Mouse (Mus musculus) embryonic facial prominence, embryonic 14.5 days (tissue): ENCODE results near the gene Itpr3. TPM values are rescaled to one million over a fixed set of nuclear protein-coding genes. Genes with fewer than 3 reads are reported as not detected.

Source experiments
- ATAC-seq: fragments of 200-750 bp; cut with Nextera tagmentation; 2 replicates; pipeline ENCODE4 v1.8.0; 2017; ENCODE audit warnings: low read depth, moderate number of reproducible peaks, moderate TSS enrichment
- DNase-seq: peaks from one replicate; pipeline ENCODE4 v3.0.0-alpha.2; 2015; ENCODE audit warnings: low spot score
- H3K27ac ChIP-seq: fragments of 300-500 bp; sonication (generic); replicated peaks from 2 replicates; pipeline ENCODE4 v1.5.1; 2014; ENCODE audit warnings: low read depth, mild to moderate bottlenecking, low read length, moderate library complexity
- H3K27me3 ChIP-seq: fragments of 300-500 bp; sonication (generic); replicated peaks from 2 replicates; pipeline ENCODE4 v1.6.1; 2014; ENCODE audit warnings: low read length; ENCODE audit not compliant: control insufficient read depth, insufficient read depth
- H3K36me3 ChIP-seq: fragments of 300-500 bp; sonication (generic); 2 replicates; pipeline ENCODE4 v1.6.1; 2014; ENCODE audit warnings: low read length, mixed read lengths; ENCODE audit not compliant: control insufficient read depth, insufficient read depth
- H3K4me1 ChIP-seq: fragments of 300-500 bp; sonication (generic); 2 replicates; pipeline ENCODE4 v1.6.1; 2014; ENCODE audit warnings: antibody characterized with exemption, low read length; ENCODE audit not compliant: control insufficient read depth, insufficient read depth
- H3K4me2 ChIP-seq: fragments of 300-500 bp; sonication (generic); 2 replicates; pipeline ENCODE4 v1.6.1; 2014; ENCODE audit warnings: low read depth, mild to moderate bottlenecking, low read length, moderate library complexity, mixed read lengths
- H3K4me3 ChIP-seq: fragments of 300-500 bp; sonication (generic); 2 replicates; pipeline ENCODE4 v1.5.1; 2014; ENCODE audit warnings: low read depth, mild to moderate bottlenecking, low read length
- H3K9ac ChIP-seq: fragments of 300-500 bp; sonication (generic); 2 replicates; pipeline ENCODE4 v1.6.1; 2014; ENCODE audit warnings: low read depth, mild to moderate bottlenecking, low read length, moderate library complexity, mixed read lengths
- H3K9me3 ChIP-seq: fragments of 300-500 bp; sonication (generic); 2 replicates; pipeline ENCODE4 v1.6.1; 2016; ENCODE audit warnings: low read length; ENCODE audit not compliant: control insufficient read depth
- WGBS: fragments of 180-500 bp; shearing (Covaris S2); extraction: QIAGEN DNeasy Blood & Tissue Kit; methylation state at CpG from one replicate; pipeline ENCODE4 v1.1.7; 2014; 5-methylcytosine and 5-hydroxymethylcytosine counted together
- polyA plus RNA-seq: library from polyadenylated mRNA; unstranded; fragments of >200 nt; fragmentation: Nextera tagmentation; extraction: Ambion mirVana; gene quantifications from 2 replicates; pipeline ENCODE4 v1.2.1, GENCODE M21; 2014

Gene Itpr3
- polyA plus RNA-seq, 1 experiment from 2014 or later, result 5.0 TPM

DNA sequence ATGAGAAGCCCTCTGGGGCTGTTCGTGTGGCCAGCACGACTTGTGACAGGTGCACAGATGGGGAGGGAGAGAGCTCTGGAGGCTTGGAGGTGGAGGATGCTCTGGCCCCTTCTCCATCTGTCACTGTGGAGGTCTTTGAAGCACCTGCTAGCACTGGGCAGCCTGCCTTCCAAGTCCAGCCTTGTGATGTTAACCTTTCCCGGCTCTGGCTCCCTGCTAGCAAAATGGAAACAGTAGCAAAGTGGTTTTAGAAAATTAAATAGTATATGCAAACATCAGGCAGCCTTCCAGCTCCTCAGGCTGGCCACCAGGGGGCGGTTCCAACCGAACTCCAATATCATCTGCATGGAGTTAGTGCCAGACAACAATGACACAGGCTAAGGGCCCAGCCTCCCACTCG, 14.5 kb downstream of the Itpr3 start:
- Histone ChIP-seq H3K4me2 (no peak overlapping the region), H3K36me3 (no peaks in the 10 kb centered on the region), H3K4me1 (no peaks in the 10 kb centered on the region; the same call in 1 of the 2 replicates), H3K27ac (no peak overlapping the region), H3K9me3 (no peaks in the 10 kb centered on the region), H3K9ac (no peak overlapping the region), H3K4me3 (no peak overlapping the region), H3K27me3 (no peaks in the 10 kb centered on the region)
- DNase-seq (no peak), ATAC-seq (no peak)
- WGBS, result 47% methylated on average over 6 of the region's 6 CpGs

DNA sequence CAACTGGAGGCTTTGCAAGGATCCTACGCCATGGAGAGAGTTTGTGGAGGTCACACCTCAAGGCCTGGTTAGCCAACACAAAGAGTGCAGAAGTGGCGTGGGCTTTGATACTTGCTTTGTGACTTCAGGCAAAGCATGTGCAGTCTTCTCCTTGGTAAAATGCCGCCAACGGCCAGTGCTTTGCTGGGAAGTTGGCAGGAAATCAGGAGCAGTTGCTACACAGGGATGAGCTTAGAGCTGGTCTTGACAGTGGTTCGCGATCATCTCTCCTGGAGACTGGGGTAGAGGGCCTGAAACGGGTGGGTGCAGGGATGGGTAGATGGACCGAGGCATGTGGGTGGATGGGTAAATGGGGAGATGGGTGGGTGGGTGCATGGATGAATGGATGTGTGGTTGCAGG, 15.3 kb downstream of the Itpr3 start:
- H3K27ac ChIP-seq, result no peak overlapping the region
- 88% methylated on average over 8 of the region's 8 CpGs for WGBS
- H3K27me3 ChIP-seq, result no peaks in the 10 kb centered on the region
- no peak overlapping the region for H3K4me2 ChIP-seq
- H3K4me1 ChIP-seq, result no peaks in the 10 kb centered on the region; the same call in 1 of the 2 replicates
- DNase-seq (no peak), ATAC-seq (no peak)
- no peaks in the 10 kb centered on the region; the same call in 1 of the 2 replicates for H3K9me3 ChIP-seq
- no peak overlapping the region for H3K4me3 ChIP-seq
- H3K9ac ChIP-seq, result no peak overlapping the region
- H3K36me3 ChIP-seq, result no peaks in the 10 kb centered on the region

- H3K27ac ChIP-seq, result no peak overlapping the region
- WGBS, result 82% methylated on average over 5 of the region's 5 CpGs
- DNase-seq (no peak), ATAC-seq (no peak)
- no peaks in the 10 kb centered on the region for H3K36me3 ChIP-seq
- no peak overlapping the region for H3K4me3 ChIP-seq
- H3K27me3 ChIP-seq, result no peaks in the 10 kb centered on the region
- peaks cover 7% of the 10 kb centered on the region for H3K9me3 ChIP-seq
- H3K4me1 ChIP-seq, result no peaks in the 10 kb centered on the region; the same call in 1 of the 2 replicates
- no peak overlapping the region for H3K4me2 ChIP-seq
- H3K9ac ChIP-seq, result no peak overlapping the region
Measured at GRCm38 (mm10) chr17:27073126-27073525, 16.0 kb downstream of the Itpr3 start.

GRCm38 (mm10) chr17:27073778-27074177, 16.7 kb downstream of the Itpr3 start:
- no peak for ATAC-seq
- H3K9ac ChIP-seq, result no peak overlapping the region
- no peak for DNase-seq
- H3K27ac ChIP-seq, result peak overlapping the region; percentile 6; the same call in 1 of the 2 replicates
- no peak overlapping the region for H3K4me3 ChIP-seq
- 55% methylated on average over 9 of the region's 9 CpGs for WGBS
- H3K9me3 ChIP-seq, result peaks cover 7% of the 10 kb centered on the region
- no peak overlapping the region for H3K4me2 ChIP-seq
- H3K4me1 ChIP-seq, result no peaks in the 10 kb centered on the region; the same call in 1 of the 2 replicates
- no peaks in the 10 kb centered on the region for H3K36me3 ChIP-seq
- H3K27me3 ChIP-seq, result no peaks in the 10 kb centered on the region

GRCm38 (mm10) chr17:27074236-27074635, 17.1 kb downstream of the Itpr3 start:
- H3K27me3 ChIP-seq, result no peaks in the 10 kb centered on the region
- peak overlapping the region; percentile 4 for H3K9ac ChIP-seq
- H3K4me2 ChIP-seq, result no peak overlapping the region
- 65% methylated on average over 6 of the region's 6 CpGs for WGBS
- no peaks in the 10 kb centered on the region; the same call in 1 of the 2 replicates for H3K4me1 ChIP-seq
- DNase-seq (no peak), ATAC-seq (no peak)
- peaks cover 7% of the 10 kb centered on the region for H3K9me3 ChIP-seq
- no peaks in the 10 kb centered on the region for H3K36me3 ChIP-seq
- H3K4me3 ChIP-seq, result no peak overlapping the region
- H3K27ac ChIP-seq, result peak overlapping the region; percentile 6; the same call in 1 of the 2 replicates

- 76% methylated on average over 15 of the region's 17 CpGs for WGBS
- Histone ChIP-seq H3K9ac (peak overlapping the region; percentile 4; the same call in 1 of the 2 replicates), H3K9me3 (peaks cover 7% of the 10 kb centered on the region), H3K27me3 (no peaks in the 10 kb centered on the region), H3K4me1 (no peaks in the 10 kb centered on the region; the same call in 1 of the 2 replicates), H3K4me2 (no peak overlapping the region), H3K36me3 (no peaks in the 10 kb centered on the region), H3K4me3 (no peak overlapping the region), H3K27ac (no peak overlapping the region)
- ATAC-seq (no peak), DNase-seq (peak; percentile 24)
Measured at GRCm38 (mm10) chr17:27074849-27075745, 18.0 kb downstream of the Itpr3 start.

DNA sequence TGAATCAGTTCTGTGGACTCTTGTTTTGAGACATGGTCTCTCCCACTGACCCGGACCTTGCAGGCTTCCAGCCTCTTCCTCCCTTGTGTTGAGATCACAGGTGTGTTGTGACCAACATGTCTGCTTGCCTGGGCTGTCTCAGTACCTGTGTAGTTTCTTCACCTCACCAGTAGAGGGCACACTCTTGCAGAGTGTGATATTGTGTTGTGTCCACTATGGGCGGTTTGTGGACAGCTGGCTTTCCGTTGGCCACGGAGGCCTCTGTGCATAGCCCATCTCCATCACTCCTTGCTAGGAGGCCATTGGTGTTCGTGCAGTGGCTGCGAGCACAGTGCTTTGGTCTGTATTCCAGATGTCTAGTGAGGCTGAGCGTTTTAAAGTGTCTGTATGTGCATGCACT, 20.0 kb downstream of the Itpr3 start:
- ATAC-seq, result no peak

GRCm38 (mm10) chr17:27077920-27078319, 20.8 kb downstream of the Itpr3 start:
- ATAC-seq (no peak), DNase-seq (no peak)
- Histone ChIP-seq H3K9ac (no peak overlapping the region), H3K4me2 (no peak overlapping the region), H3K27ac (no peak overlapping the region), H3K9me3 (peaks cover 7% of the 10 kb centered on the region), H3K4me1 (no peaks in the 10 kb centered on the region; the same call in 1 of the 2 replicates), H3K4me3 (no peak overlapping the region), H3K36me3 (no peaks in the 10 kb centered on the region), H3K27me3 (no peaks in the 10 kb centered on the region)
- 84% methylated on average over 6 of the region's 6 CpGs for WGBS

More for the DNA sequence above, 20.0 kb downstream of the Itpr3 start:
- no peak overlapping the region for H3K4me3 ChIP-seq
- no peaks in the 10 kb centered on the region; the same call in 1 of the 2 replicates for H3K4me1 ChIP-seq
- peaks cover 7% of the 10 kb centered on the region for H3K9me3 ChIP-seq
- H3K36me3 ChIP-seq, result no peaks in the 10 kb centered on the region
- no peaks in the 10 kb centered on the region for H3K27me3 ChIP-seq
- no peak overlapping the region for H3K27ac ChIP-seq
- 95% methylated on average over 7 of the region's 7 CpGs for WGBS
- H3K4me2 ChIP-seq, result no peak overlapping the region
- no peak overlapping the region for H3K9ac ChIP-seq
- DNase-seq, result no peak
